Mouse (Mus musculus) adrenal gland (tissue): ENCODE measurements around the gene Kcns1.

ENCODE experiments used
- intact Hi-C: fragments of 180-260 bp; cut with DNase I; formaldehyde crosslinking; loops from one replicate; pipeline ENCODE4 v1.15.1; 2025

Gene Kcns1

DNA sequence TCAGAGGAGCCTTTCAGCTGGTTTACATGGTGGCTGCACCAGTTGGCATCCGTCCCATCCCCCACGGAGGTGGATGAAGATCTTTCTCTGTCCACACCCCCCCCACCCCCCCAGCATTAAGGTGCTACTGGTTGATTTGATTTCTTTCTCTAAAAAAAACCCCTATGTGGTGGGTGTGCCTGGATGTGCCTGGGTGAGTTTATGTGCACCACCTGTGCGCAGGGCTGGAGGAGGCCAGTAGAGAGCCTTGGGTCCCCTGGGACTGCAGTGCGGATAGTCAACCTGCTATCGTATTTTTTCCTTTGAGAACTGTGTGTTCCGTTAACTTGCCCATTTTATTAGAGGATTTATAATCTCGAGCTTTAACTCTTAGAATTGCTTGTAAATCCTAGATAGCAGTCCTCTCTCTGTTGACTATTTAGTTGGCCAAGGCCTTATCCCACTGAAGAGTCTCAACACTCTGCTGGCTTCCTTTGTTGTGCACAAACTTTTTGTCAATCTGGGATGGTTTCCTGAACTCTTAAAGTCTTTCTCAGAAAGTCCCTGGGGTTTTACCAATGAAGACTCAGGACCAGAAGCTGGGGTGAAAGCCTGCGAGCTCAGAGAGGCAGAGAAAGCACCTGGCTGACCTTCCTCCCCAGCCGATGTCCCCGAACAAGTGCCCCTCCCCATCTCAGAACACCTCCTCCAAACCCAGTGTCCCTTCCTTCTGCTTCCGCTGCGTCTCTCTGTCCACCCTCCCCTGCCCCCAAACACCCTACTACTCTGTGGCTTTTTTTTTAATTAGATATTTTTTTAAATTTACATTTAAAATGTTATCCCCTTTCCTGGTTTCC, 42.1 kb downstream of the Kcns1 start:
- intact Hi-C loops, result no loop called here

- intact Hi-C loops, result no loop called here
These were observed 43.6 kb downstream of the Kcns1 start for GRCm38 (mm10) chr2:164127297-164127696.

DNA sequence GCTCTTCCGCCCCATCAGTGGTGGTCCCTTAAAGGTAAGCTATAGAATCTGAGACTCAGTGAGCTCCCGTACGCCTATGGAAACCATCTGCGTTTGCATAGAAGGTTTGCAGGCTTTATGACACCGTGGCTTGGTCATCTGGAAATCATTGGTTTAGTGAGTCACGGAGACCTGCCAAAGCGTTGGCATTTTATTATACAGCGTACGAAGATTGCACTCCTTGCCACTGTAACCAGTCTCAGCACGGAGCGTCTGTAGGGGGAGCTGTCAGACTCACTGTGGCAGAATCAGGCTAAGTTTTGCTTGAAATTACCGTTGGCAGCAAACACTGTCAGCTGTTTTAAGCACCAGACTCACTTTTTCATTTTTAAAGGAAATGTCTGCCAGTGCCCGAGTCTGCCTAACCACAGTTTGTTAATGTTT, 44.4 kb downstream of the Kcns1 start:
- intact Hi-C loops, result no loop called here

DNA sequence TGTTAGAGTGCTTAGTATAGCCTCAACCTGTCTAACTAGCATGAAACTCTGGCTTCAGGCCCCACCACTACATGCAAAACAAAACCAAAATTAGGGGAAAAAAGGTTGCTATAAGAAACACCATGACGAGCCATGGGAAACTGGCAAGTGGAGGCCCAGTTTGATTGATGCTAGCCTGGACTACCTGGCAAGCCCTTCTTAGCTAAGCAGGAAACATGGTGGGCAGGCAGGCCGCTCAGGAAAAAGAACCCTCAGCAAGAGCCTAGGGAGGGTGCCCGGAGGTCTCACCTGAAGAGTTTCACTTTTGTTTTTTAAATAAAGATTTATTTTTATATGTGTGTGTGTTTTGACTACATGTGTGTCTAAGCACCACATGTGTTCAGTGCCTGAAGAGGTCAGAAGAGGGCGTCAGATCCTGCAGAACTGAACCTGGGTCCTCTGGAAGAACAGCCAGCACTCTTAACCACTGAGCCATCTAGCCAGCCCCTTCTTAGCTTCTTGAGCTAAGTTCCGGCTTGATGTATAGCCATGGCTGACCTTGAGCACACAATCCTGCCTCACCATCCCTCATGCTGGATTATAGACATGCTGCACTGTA, 47.6 kb downstream of the Kcns1 start:
- intact Hi-C loops, result no loop called here

DNA sequence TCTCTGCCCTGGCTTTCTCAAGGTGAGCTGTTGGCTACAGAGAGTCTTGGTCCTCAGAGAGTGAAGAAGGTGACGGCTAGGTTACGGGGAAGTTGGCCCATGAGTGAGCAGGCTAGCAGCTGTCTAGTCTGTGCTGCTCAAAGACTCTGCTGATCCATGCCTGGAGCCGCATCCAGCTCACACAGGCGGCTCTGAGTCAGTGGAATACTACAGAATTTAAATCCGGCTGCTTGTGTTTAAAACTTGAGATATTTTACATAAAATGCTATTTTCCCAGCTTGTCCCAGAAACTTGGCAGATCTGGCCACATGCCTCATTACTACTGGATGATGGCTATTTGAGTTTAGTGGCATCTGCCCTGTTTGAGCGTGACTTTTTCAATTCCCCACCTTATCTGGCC, 51.4 kb downstream of the Kcns1 start:
- intact Hi-C loops, result no loop called here

DNA sequence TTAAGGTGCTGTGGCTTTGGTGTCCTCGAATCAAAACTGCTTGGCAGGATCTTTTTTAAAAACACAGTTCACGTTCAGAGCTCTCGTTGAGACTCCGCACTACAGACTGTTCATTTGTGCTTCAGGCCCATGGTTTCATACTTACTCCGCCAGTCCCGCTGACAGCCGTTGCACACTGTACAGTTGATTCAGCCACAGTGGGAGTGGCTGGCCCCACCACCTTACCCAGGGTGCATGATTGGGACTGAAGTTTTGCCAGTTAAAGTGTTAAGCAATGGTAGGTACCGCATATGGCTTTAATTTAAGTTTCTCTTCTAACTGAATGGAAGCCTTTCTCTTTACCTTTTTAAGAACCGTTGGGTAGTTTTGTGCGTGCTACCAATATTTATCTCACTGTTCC, 55.4 kb downstream of the Kcns1 start:
- intact Hi-C loops, result no loop called here

- intact Hi-C loops, result no loop called here
These were observed 56.9 kb downstream of the Kcns1 start for GRCm38 (mm10) chr2:164114051-164114450.
